Mouse (Mus musculus): ENCODE results near the gene Rflna.

DNA sequence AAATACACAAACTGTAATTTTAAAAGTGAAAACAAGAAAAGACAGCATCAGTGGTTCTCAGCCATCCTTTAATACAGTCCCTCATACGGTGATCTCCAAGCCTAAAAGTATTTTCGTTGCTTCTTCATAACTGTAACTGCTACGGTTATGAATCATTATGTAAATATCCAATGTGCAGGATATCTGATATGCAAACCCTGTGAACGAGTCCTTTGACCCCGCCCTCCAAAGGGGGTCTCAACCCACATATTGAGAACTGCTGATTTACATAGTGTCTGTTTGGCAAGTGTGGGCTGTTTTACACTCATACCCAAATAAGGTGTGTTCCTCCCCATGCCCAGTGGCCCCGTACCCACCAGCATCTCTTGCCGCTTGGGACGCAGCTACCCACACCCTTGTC is 41.6 kb upstream of the Rflna start:
- no peak for TF ChIP-seq POLR2A (IDR thresholded peaks at IDR 0.05; ENCODE audit: insufficient read length, low read depth)
- TF ChIP-seq MYOG (IDR thresholded peaks at IDR 0.05; ENCODE audit: control insufficient read depth in 1 of 3, insufficient read depth in 1 of 3, insufficient read length in 2 of 3, low read depth in 2 of 3), result no peak
- no peak for TF ChIP-seq E2F4 (IDR thresholded peaks at IDR 0.05; ENCODE audit: insufficient read depth)
- no peak for TF ChIP-seq REST (IDR thresholded peaks at IDR 0.05; ENCODE audit: insufficient read depth, insufficient read length)
- TF ChIP-seq MAX (IDR thresholded peaks at IDR 0.05; ENCODE audit: low read depth), result no peak
- TF ChIP-seq USF1 (IDR thresholded peaks at IDR 0.05; ENCODE audit: low read depth), result no peak
- no peak for TF ChIP-seq MYOD1 (IDR thresholded peaks at IDR 0.05; ENCODE audit: control insufficient read depth in 1 of 3, insufficient read length in 2 of 3, low read depth in 2 of 3)

Data from myocyte (in vitro differentiated cells).